Mouse (Mus musculus): ENCODE measurements at regions not wholly inside any gene's neighbourhood (a gene's known extent, or its start where the extent isn't known, plus 50 kb on each side); places are given as distances from the start of the nearest gene placed in this dataset.

- DNase-seq (ENCODE audit: low spot score): no peak
Measured at GRCm38 (mm10) chr9:23025247-23025646, 197.6 kb upstream of the Bmper start.

- DNase-seq (ENCODE audit: low spot score): no peak
Measured at GRCm38 (mm10) chr9:23027377-23028313, 195.2 kb upstream of the Bmper start.

- DNase-seq (ENCODE audit: low spot score): no peak
Measured at GRCm38 (mm10) chr9:23029421-23029820, 193.5 kb upstream of the Bmper start.

GRCm38 (mm10) chr9:23030138-23030537 lies 192.7 kb upstream of the Bmper start:
- no peak for DNase-seq (ENCODE audit: low spot score)

GRCm38 (mm10) chr9:23030546-23030945 lies 192.3 kb upstream of the Bmper start:
- DNase-seq (ENCODE audit: low spot score): no peak

GRCm38 (mm10) chr9:23031916-23032315 lies 191.0 kb upstream of the Bmper start:
- no peak for DNase-seq (ENCODE audit: low spot score)

GRCm38 (mm10) chr9:23035306-23035705 lies 187.6 kb upstream of the Bmper start:
- no peak for DNase-seq (ENCODE audit: low spot score)

- DNase-seq (ENCODE audit: low spot score): no peak
Measured at GRCm38 (mm10) chr9:23035901-23036610, 186.8 kb upstream of the Bmper start.

GRCm38 (mm10) chr9:23037513-23037914 lies 185.4 kb upstream of the Bmper start:
- no peak for DNase-seq (ENCODE audit: low spot score)

GRCm38 (mm10) chr9:23039588-23039987 lies 183.3 kb upstream of the Bmper start:
- DNase-seq (ENCODE audit: low spot score): no peak

GRCm38 (mm10) chr9:23041025-23041424 lies 181.9 kb upstream of the Bmper start:
- no peak for DNase-seq (ENCODE audit: low spot score)

GRCm38 (mm10) chr9:23041537-23042472 lies 181.1 kb upstream of the Bmper start:
- DNase-seq (ENCODE audit: low spot score): no peak

GRCm38 (mm10) chr9:23043006-23043405 lies 179.9 kb upstream of the Bmper start:
- DNase-seq (ENCODE audit: low spot score): no peak

GRCm38 (mm10) chr9:23045486-23045885 lies 177.4 kb upstream of the Bmper start:
- DNase-seq (ENCODE audit: low spot score): no peak

- no peak for DNase-seq (ENCODE audit: low spot score)
Measured at GRCm38 (mm10) chr9:23050751-23051150, 172.1 kb upstream of the Bmper start.

GRCm38 (mm10) chr9:23059526-23059925 lies 163.3 kb upstream of the Bmper start:
- DNase-seq (ENCODE audit: low spot score): no peak

GRCm38 (mm10) chr9:23060526-23060925 lies 162.3 kb upstream of the Bmper start:
- no peak for DNase-seq (ENCODE audit: low spot score)

- no peak for DNase-seq (ENCODE audit: low spot score)
Measured at GRCm38 (mm10) chr9:23061179-23061929, 161.5 kb upstream of the Bmper start.

GRCm38 (mm10) chr9:23062057-23062655 lies 160.7 kb upstream of the Bmper start:
- DNase-seq (ENCODE audit: low spot score): no peak

GRCm38 (mm10) chr9:23062656-23063444 lies 160.0 kb upstream of the Bmper start:
- DNase-seq (ENCODE audit: low spot score): no peak

Data from urinary bladder, adult 2 months (tissue).